Mouse (Mus musculus) adrenal gland, postnatal 10 days (tissue): Measurements from ENCODE around the gene Olfr304. TPM values are rescaled to one million over a fixed set of nuclear protein-coding genes. Genes with fewer than 3 reads are reported as not detected.
"Not testable (repeated sequence)": the region's sequence is repeated elsewhere in the genome, so short reads cannot be mapped to it uniquely, and the experiment has no call there.

Experiments
- DNase-seq: peaks from one replicate; pipeline ENCODE4 v3.0.0; 2021; ENCODE audit warnings: mixed read lengths
- long read RNA-seq, 2 experiments: library from polyadenylated mRNA; stranded (forward); transcript quantifications; one replicate each; pipeline ENCODE4 v2.0.0; 2021
- total RNA-seq, 2 experiments: library from RNA; stranded (reverse); gene quantifications; 2 replicates each; pipeline ENCODE4 v1.2.3; 2021

Gene Olfr304
- total RNA-seq, result not detected
- long read RNA-seq, experiment 1, result 0 reads
- long read RNA-seq, experiment 2, result 0 reads

DNA sequence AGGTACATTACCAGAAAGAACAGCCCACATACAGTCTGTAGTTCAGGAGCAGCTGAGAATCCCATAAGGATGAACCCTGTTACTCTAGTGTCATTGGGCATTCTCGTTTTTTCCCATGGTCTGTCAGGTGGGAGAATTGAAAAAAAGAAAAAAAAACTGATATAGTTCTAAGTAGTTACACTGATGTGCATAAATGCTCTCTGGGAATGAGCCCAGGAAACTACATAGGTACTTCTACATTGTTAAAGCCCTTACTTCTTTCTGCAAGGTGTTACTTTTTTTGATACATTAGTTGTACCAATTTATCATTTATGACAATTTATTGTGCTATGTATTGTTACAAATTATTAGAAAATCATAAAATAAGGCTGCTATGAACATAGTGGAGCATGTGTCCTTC, at the start of gene Olfr304:
Olfr304 (minus strand) TSS at position 101 of the 400 bp plus-strand sequence.
- DNase-seq, result no peak

DNA sequence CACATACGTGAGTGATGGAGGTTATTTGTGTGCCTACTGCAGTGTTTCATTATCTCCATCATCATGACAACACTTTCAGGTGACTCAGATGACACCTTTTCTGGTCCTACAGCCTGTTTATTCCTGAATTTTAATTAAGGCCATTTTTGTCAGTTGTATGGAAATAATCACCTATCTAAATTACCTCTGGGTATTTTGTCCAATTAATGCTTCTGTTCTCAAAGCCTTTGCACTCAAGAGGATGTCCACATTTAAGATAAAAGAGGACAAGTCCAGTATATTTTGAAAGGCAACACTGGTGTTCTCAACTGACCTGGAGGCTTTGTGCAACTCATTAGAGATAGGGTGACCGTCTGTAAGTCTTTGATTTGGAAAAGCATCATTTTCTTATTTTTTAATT, 17.1 kb upstream of the Olfr304 start, which contains the start of gene Olfr301:
Olfr301 (plus strand) TSS at position 301 of the 400 bp plus-strand sequence.
- DNase-seq, result no peak

DNA sequence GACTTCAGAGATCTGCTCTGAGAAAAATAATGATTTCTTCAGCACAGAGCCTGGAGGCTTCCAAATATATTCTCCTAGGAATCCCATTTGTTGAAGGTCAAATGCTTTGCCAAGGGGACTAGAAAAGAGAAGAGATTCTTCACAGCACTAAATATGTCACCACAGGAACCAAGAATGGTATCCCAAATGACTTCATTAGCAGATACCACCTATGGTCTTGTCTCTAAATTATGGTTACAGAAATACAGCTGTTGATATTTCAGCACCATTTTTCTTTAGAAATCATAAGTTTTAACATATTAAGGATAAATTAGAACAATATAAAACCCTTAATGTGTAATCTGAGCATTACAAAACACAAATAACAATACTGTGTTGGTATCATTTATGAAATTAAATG, 11.2 kb upstream of the Olfr304 start, which contains the start of gene Olfr303:
Olfr303 (minus strand) TSS at position 101 of the 400 bp plus-strand sequence.
- no peak for DNase-seq

DNA sequence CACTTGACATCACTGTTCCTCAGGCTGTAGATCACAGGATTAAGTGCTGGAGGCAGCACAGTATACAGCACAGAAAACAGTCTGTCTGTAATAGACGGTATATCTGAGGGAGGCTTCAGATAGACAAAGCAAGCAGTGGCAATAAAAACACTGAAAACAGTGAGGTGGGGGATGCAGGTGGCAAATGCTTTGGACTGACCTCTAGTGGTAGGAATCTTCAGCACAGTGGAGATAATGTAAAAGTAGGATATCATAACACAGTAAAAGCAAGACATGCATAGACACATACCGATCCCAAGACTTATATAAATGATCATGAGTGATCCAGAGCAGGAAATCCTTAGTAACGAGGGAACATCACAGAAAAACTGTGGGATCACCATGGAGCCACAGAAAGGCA, 689 bp downstream of the Olfr304 start:
- DNase-seq, result no peak

DNA sequence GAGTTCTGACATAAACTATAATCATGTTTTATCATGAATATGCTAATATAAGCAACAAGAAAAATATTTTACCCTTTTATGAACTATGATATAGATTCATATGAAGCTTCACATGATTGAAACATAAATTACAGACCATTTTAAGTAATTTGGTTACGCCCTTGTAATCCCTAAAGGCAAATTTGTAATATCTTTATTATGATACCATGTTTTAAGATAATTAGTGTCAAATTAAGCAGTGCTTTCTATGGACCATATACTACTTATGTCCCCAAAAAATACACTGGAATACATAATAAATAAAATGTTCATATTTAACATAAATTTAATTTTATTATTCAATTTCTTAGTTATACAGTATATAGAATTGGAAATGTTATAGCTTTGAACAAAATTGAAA, 19.6 kb downstream of the Olfr304 start, which contains the start of gene Olfr305:
Olfr305 (minus strand) TSS at position 101 of the 400 bp plus-strand sequence.
- no peak for DNase-seq

DNA sequence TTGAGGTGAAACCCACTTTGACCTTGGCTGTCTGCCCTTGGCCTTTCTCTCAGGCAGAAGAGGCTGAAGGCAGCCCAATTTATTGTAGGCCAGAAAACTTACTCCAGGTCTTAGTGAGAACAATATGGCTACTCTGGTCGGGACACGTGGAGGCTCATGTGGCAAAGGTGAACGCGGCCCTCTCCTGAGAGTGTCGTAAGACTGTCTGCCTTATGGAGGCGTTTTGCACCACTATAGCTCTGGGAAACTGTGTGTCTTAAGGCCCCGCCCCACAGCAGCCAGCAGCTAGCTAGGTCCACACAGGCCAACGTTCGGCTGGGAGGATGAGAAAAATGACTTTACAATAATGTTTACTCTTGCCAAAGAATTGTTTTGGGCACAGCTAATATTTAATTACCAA, 40.2 kb downstream of the Olfr304 start:
- DNase-seq, result not testable (repeated sequence)

DNA sequence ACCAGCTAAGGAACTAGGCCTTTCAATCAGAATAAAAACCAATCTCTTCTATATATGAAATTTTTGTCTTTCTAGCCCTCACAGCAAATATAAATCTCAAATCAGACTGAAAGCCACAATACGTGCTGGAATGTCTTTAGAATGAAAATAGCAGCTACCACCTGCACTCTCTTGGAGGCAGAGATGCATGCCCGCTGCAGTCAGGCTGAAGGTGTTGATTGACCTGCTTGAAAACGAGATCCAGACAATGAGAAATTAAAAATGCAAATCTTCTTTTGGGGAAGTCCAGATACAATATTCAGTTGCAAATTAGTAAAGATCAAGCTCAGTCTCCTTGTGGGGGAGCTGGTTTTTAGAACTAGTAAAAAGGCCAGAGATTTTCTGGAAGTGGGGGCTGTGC, 42.2 kb downstream of the Olfr304 start:
- no peak for DNase-seq

DNA sequence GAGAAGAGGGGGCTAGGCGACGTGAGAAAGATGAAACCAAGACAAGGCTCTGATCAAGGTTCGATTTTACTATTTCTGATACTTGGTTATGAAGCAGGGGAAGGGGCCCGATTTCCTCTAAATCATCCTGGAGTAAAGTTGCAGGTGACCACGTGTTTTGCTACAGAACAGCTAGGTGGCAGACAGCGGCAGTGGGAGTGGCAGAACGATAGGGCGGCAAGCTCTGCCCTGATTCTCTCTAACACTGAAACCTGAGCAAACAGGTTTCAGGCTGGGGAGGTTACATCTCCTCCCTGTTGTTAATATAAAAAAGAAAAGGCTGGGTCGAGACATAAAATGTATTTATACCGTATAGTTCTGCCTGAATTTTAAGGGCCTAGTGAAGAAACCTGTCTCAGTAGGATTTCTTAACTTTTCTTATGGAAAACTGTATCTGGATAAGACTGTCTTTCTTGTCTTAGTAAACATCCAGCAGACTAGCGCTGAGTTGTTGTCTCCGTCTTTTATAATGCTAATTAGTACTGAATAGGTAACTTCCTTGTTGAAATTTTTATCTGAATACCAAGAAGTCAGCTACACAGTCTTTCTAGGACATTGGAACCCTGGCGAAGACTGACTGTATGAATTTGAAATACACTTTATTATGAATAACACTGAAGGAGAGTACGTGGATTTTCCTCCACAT, 43.4 kb downstream of the Olfr304 start:
- DNase-seq, result no peak

DNA sequence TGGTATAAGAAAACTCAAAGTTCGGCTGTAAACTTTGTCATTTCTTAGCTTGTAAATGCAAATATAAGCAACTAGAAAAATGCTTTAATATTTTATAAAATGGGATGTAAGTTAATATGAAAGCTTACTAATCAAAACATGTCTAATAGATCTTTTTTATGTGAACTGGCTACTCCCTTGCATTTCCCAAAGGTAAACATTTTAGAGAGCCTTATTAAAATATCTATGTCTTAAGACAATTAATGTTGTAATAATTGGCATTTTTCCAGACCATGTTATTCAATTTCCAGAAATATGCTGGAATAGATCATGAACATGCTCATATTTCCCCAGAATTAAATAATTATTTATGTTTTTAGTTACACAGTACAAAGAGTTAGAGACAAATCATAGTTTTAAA, 49.0 kb downstream of the Olfr304 start, which contains the start of gene Olfr307:
Olfr307 (minus strand) TSS at position 101 of the 400 bp plus-strand sequence.
- no peak for DNase-seq

Other genes starting within 250 kb of the Olfr304 start
- gene Vmn2r75, start 214.9 kb downstream of the Olfr304 start, total RNA-seq, result not detected
- not detected for gene Vmn2r76, start 140.3 kb downstream of the Olfr304 start, total RNA-seq
- not detected for gene Olfr310, start 109.5 kb downstream of the Olfr304 start, total RNA-seq
- not detected for gene Olfr309, start 73.0 kb downstream of the Olfr304 start, total RNA-seq
- not detected for gene Olfr308, start 61.0 kb downstream of the Olfr304 start, total RNA-seq
- not detected for gene Olfr307, start 49.1 kb downstream of the Olfr304 start, total RNA-seq
- gene Olfr305, start 19.7 kb downstream of the Olfr304 start, total RNA-seq, result not detected
- gene Olfr303, start 11.1 kb upstream of the Olfr304 start, total RNA-seq, result not detected
- not detected for gene Olfr301, start 17.2 kb upstream of the Olfr304 start, total RNA-seq
- not detected for gene Olfr299, start 73.3 kb upstream of the Olfr304 start, total RNA-seq
- not detected for gene Olfr298, start 105.8 kb upstream of the Olfr304 start, total RNA-seq
- gene Olfr297, start 133.3 kb upstream of the Olfr304 start, total RNA-seq, result not detected
- not detected for gene Olfr295, start 197.2 kb upstream of the Olfr304 start, total RNA-seq
- not detected for gene Olfr294, start 230.0 kb upstream of the Olfr304 start, total RNA-seq